Mouse (Mus musculus) right cerebral cortex, adult 2 months (tissue): ENCODE measurements around the gene March4.

Experiments
- DNase-seq, 2 experiments: peaks; one replicate each; pipeline ENCODE4 v3.0.0; 2021 to 2022; ENCODE audit warnings: low spot score in 2 of 2

Gene March4

GRCm38 (mm10) chr1:72530516-72531196, 6.1 kb downstream of the March4 start:
- no peak for DNase-seq

GRCm38 (mm10) chr1:72529192-72529591, 7.5 kb downstream of the March4 start:
- no peak for DNase-seq

GRCm38 (mm10) chr1:72523601-72524000, 13.1 kb downstream of the March4 start:
- DNase-seq, result no peak

- no peak for DNase-seq
Observed at GRCm38 (mm10) chr1:72510778-72511520, 25.8 kb downstream of the March4 start.

- no peak for DNase-seq
Observed at GRCm38 (mm10) chr1:72509551-72509950, 27.2 kb downstream of the March4 start.

GRCm38 (mm10) chr1:72507670-72508069, 29.1 kb downstream of the March4 start:
- DNase-seq, result no peak

GRCm38 (mm10) chr1:72506202-72506601, 30.5 kb downstream of the March4 start:
- DNase-seq, result peak; percentile 49 to 60

GRCm38 (mm10) chr1:72497609-72498008, 39.1 kb downstream of the March4 start:
- DNase-seq, result no peak

GRCm38 (mm10) chr1:72493454-72493853, 43.3 kb downstream of the March4 start:
- DNase-seq, result no peak

GRCm38 (mm10) chr1:72492666-72493065, 44.1 kb downstream of the March4 start:
- peak; percentile 50 to 54 for DNase-seq

- DNase-seq, result no peak
Observed at GRCm38 (mm10) chr1:72491307-72491706, 45.4 kb downstream of the March4 start.

GRCm38 (mm10) chr1:72490801-72491200, 45.9 kb downstream of the March4 start:
- DNase-seq, result no peak

GRCm38 (mm10) chr1:72490193-72490592, 46.5 kb downstream of the March4 start:
- DNase-seq, result no peak

- DNase-seq, result no peak
Observed at GRCm38 (mm10) chr1:72476594-72476993, 60.1 kb downstream of the March4 start.

- DNase-seq, result no peak
Observed at GRCm38 (mm10) chr1:72469075-72469474, 67.7 kb downstream of the March4 start.

GRCm38 (mm10) chr1:72468466-72469003, 68.2 kb downstream of the March4 start:
- DNase-seq, result no peak

GRCm38 (mm10) chr1:72464926-72465583, 71.7 kb downstream of the March4 start:
- peak; percentile 39 to 41 for DNase-seq

GRCm38 (mm10) chr1:72462516-72462915, 74.2 kb downstream of the March4 start:
- no peak for DNase-seq

- peak in 1 of 2 experiments; percentile 44 for DNase-seq
Observed at GRCm38 (mm10) chr1:72457652-72458051, 79.1 kb downstream of the March4 start.

- no peak for DNase-seq
Observed at GRCm38 (mm10) chr1:72455923-72456322, 80.8 kb downstream of the March4 start.

- DNase-seq, result no peak
Observed at GRCm38 (mm10) chr1:72454733-72455201, 82.0 kb downstream of the March4 start.

- DNase-seq, result no peak
Observed at GRCm38 (mm10) chr1:72452839-72453238, 83.9 kb downstream of the March4 start.
